Mouse (Mus musculus): ENCODE data around the gene Dnajc17.

Gene Dnajc17

GRCm38 (mm10) chr2:119208344-119209175 lies at the start of gene Dnajc17, which contains the start of gene Zfyve19:
Gene Dnajc17 (minus strand): TSS chr2:119208795.
Gene Zfyve19 (plus strand): TSS chr2:119208617.
- DNase-seq: peak; percentile 95

GRCm38 (mm10) chr2:119254976-119255375 lies 46.4 kb upstream of the Dnajc17 start:
- DNase-seq: no peak

GRCm38 (mm10) chr2:119250826-119251478 lies 42.4 kb upstream of the Dnajc17 start:
- peak; percentile 92 for DNase-seq

GRCm38 (mm10) chr2:119250377-119250776 lies 41.8 kb upstream of the Dnajc17 start:
- DNase-seq: no peak

- no peak for DNase-seq
Observed at GRCm38 (mm10) chr2:119249592-119250061, 41.0 kb upstream of the Dnajc17 start.

GRCm38 (mm10) chr2:119247904-119248303 lies 39.3 kb upstream of the Dnajc17 start:
- no peak for DNase-seq

GRCm38 (mm10) chr2:119245246-119245645 lies 36.7 kb upstream of the Dnajc17 start:
- no peak for DNase-seq

- no peak for DNase-seq
Observed at GRCm38 (mm10) chr2:119242548-119242947, 34.0 kb upstream of the Dnajc17 start.

- DNase-seq: no peak
Observed at GRCm38 (mm10) chr2:119240819-119241186, 32.2 kb upstream of the Dnajc17 start.

GRCm38 (mm10) chr2:119240075-119240818 lies 31.7 kb upstream of the Dnajc17 start:
- DNase-seq: no peak

- DNase-seq: no peak
Observed at GRCm38 (mm10) chr2:119238671-119239070, 30.1 kb upstream of the Dnajc17 start.

- no peak for DNase-seq
Observed at GRCm38 (mm10) chr2:119237871-119238220, 29.3 kb upstream of the Dnajc17 start.

- DNase-seq: no peak
Observed at GRCm38 (mm10) chr2:119237210-119237870, 28.7 kb upstream of the Dnajc17 start, which contains the start of gene Spint1. Gene Spint1 (plus strand): TSS chr2:119237362.

GRCm38 (mm10) chr2:119236682-119237209 lies 28.2 kb upstream of the Dnajc17 start:
- no peak for DNase-seq

GRCm38 (mm10) chr2:119229775-119230704 lies 21.4 kb upstream of the Dnajc17 start, which contains the start of gene Ppp1r14d:
Gene Ppp1r14d (minus strand): TSS chr2:119229906.
- no peak for DNase-seq

GRCm38 (mm10) chr2:119209176-119209507 lies 547 bp upstream of the Dnajc17 start:
- DNase-seq: no peak

GRCm38 (mm10) chr2:119207961-119208343 lies 643 bp downstream of the Dnajc17 start:
- DNase-seq: no peak

- no peak for DNase-seq
Observed at GRCm38 (mm10) chr2:119203871-119204460, 4.6 kb downstream of the Dnajc17 start.

- no peak for DNase-seq
Observed at GRCm38 (mm10) chr2:119202914-119203453, 5.6 kb downstream of the Dnajc17 start.

GRCm38 (mm10) chr2:119198934-119199333 lies 9.7 kb downstream of the Dnajc17 start:
- no peak for DNase-seq

GRCm38 (mm10) chr2:119198049-119198448 lies 10.5 kb downstream of the Dnajc17 start:
- no peak for DNase-seq

Measured in cerebellum, adult 9-10 months (tissue).